Mouse (Mus musculus) thymus, adult 2 months (tissue): ENCODE results near the gene Adgrg3.

ENCODE experiments used
- CTCF ChIP-seq: fragments of 200-500 bp; IDR thresholded peaks from 2 replicates; pipeline ENCODE4 v1.5.1; 2012; ENCODE audit warnings: mild to moderate bottlenecking, control low read depth, low read length, moderate library complexity, borderline replicate concordance; ENCODE audit not compliant: control insufficient read depth, poor library complexity, insufficient read depth; ENCODE audit errors: extremely low read depth
- POLR2A ChIP-seq: fragments of 200-500 bp; IDR thresholded peaks from 2 replicates; pipeline ENCODE4 v1.6.1; 2012; ENCODE audit warnings: mild to moderate bottlenecking, low read length, control low read depth, moderate library complexity; ENCODE audit not compliant: control insufficient read depth, poor library complexity, insufficient read depth; ENCODE audit errors: extremely low read depth

- TF ChIP-seq CTCF, result no peak
- TF ChIP-seq POLR2A, result no peak
These were observed 42.5 kb downstream of the Adgrg3 start for GRCm38 (mm10) chr8:95059812-95060533.
